Mouse (Mus musculus) heart, embryonic 16.5 days (tissue): ENCODE results near the gene Card6. TPM values are rescaled to one million over a fixed set of nuclear protein-coding genes. Genes with fewer than 3 reads are reported as not detected.
A peak's percentile ranks its signal among the peaks of the same experiment; 100 is the strongest.

ENCODE experiments used
- ATAC-seq: fragments of 200-750 bp; cut with Nextera tagmentation; replicated peaks from 2 replicates; pipeline ENCODE4 v1.8.0; 2017; ENCODE audit warnings: moderate number of reproducible peaks; ENCODE audit not compliant: insufficient read depth, low FRiP score; ENCODE audit errors: extremely low read depth
- H3K27ac ChIP-seq: fragments of 300-500 bp; sonication (generic); 2 replicates; pipeline ENCODE4 v1.5.1; 2014; ENCODE audit warnings: mild to moderate bottlenecking, low read length, control low read depth, moderate library complexity
- H3K27me3 ChIP-seq: fragments of 300-500 bp; sonication (generic); 2 replicates; pipeline ENCODE4 v1.6.1; 2014; ENCODE audit warnings: low read length, mixed read lengths; ENCODE audit not compliant: control insufficient read depth, insufficient read depth
- H3K36me3 ChIP-seq: fragments of 300-500 bp; sonication (generic); 2 replicates; pipeline ENCODE4 v1.6.1; 2014; ENCODE audit not compliant: control insufficient read depth, insufficient read depth
- H3K4me1 ChIP-seq: fragments of 300-500 bp; sonication (generic); 2 replicates; pipeline ENCODE4 v1.6.1; 2014; ENCODE audit warnings: low read length, mixed read lengths; ENCODE audit not compliant: control insufficient read depth, insufficient read depth
- H3K4me2 ChIP-seq: fragments of 300-500 bp; sonication (generic); 2 replicates; pipeline ENCODE4 v1.6.1; 2014; ENCODE audit warnings: low read depth, mild to moderate bottlenecking, control low read depth, low read length
- H3K4me3 ChIP-seq: fragments of 300-500 bp; sonication (generic); 2 replicates; pipeline ENCODE4 v1.5.1; 2014; ENCODE audit warnings: mild to moderate bottlenecking, control low read depth, low read length
- H3K9ac ChIP-seq: fragments of 300-500 bp; sonication (generic); 2 replicates; pipeline ENCODE4 v1.6.1; 2014; ENCODE audit warnings: low read length, control low read depth
- H3K9me3 ChIP-seq: fragments of 300-500 bp; sonication (generic); replicated peaks from 2 replicates; pipeline ENCODE4 v1.6.1; 2016; ENCODE audit warnings: low read length; ENCODE audit not compliant: control insufficient read depth
- WGBS: fragments of 180-500 bp; shearing (Covaris S2); extraction: QIAGEN DNeasy Blood & Tissue Kit; methylation state at CpG from one replicate; pipeline ENCODE4 v1.1.7; 2014; 5-methylcytosine and 5-hydroxymethylcytosine counted together
- polyA plus RNA-seq: library from polyadenylated mRNA; unstranded; fragments of >200 nt; fragmentation: Nextera tagmentation; extraction: Ambion mirVana; gene quantifications from 2 replicates; pipeline ENCODE4 v1.2.1, GENCODE M21; 2015

Card6 gene
- polyA plus RNA-seq, 1 experiment from 2014 or later: 1.9 TPM

DNA sequence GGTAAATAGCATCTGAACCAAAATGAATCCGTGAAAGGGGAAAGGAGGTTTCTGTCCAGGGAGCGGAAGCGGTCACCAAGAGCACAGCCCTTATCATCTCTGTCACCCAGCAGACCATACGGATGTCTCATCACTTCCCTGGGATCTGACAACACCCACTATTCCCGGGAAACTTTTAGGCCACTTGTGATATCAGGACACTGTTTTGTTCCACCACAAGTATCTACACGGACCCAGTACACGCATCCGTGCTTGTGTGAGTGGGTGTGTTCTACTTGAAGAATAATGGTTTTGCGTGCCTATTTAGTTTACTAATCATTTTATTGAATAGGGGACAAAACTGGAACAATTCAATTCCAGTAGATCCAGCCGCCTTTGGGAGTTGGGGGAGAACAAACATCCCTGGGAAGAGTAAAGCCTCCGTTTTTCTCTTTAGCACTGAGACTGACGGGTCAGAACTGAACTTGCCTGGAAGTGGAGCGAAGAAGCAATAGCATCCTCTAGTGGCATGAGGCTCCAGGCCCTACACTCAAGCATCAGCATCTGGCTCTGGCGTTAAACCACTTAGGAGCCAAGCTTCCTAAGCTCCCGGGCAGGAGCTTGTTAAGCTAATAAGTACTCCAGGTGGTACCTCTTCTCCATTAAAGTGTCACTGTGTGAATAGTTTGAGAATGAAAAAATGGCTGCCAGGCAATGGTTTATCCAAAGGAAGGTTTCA, 39.4 kb downstream of the Card6 start:
- Histone ChIP-seq H3K9me3 (no peaks in the 10 kb centered on the region), H3K36me3 (no peaks in the 10 kb centered on the region), H3K27me3 (no peaks in the 10 kb centered on the region), H3K4me1 (0 out of 2 replicates have a peak, but pooled peaks cover 3% of the 10 kb centered on the region), H3K4me3 (no peak overlapping the region), H3K27ac (no peak overlapping the region), H3K9ac (no peak overlapping the region), H3K4me2 (peak overlapping the region; percentile 22)
- no peak; the same call in 1 of the 2 replicates for ATAC-seq
- 25% methylated on average over 15 of the region's 15 CpGs for WGBS

- H3K36me3 ChIP-seq: no peaks in the 10 kb centered on the region
- H3K27ac ChIP-seq: no peak within 1 kb of the TSS
- no peak within 1 kb of the TSS for H3K4me3 ChIP-seq
- H3K4me2 ChIP-seq: no peak within 1 kb of the TSS
- H3K27me3 ChIP-seq: no peaks in the 10 kb centered on the region
- H3K9me3 ChIP-seq: no peaks in the 10 kb centered on the region
- no peak within 1 kb of the TSS for H3K9ac ChIP-seq
- ATAC-seq: no peak
- no peaks in the 10 kb centered on the region for H3K4me1 ChIP-seq
Measured at GRCm38 (mm10) chr15:5063635-5064034, 44.7 kb downstream of the Card6 start, which contains the start of gene C7. TSS of gene C7 (minus strand) at chr15:5063740.

Other genes starting within 250 kb of the Card6 start
- not detected in 2 replicates for gene Mroh2b, start 209.8 kb downstream of the Card6 start, polyA plus RNA-seq
- gene C7, start 44.8 kb downstream of the Card6 start, polyA plus RNA-seq: 0.11 and 0.17 TPM in 2 replicates
- gene Rpl37, start 8.1 kb upstream of the Card6 start, polyA plus RNA-seq: 226 and 249 TPM in 2 replicates
- gene Prkaa1, start 35.3 kb upstream of the Card6 start, polyA plus RNA-seq: 14.8 and 17.1 TPM in 2 replicates
- 33.3 and 36.3 TPM in 2 replicates for gene Ttc33, start 77.0 kb upstream of the Card6 start, polyA plus RNA-seq
- gene Ptger4, start 135.6 kb upstream of the Card6 start, polyA plus RNA-seq: 5.2 and 6.7 TPM in 2 replicates